Mouse (Mus musculus) heart, postnatal 36 days (tissue): ENCODE results near the gene Polr2a. TPM values are rescaled to one million over a fixed set of nuclear protein-coding genes. Genes with fewer than 3 reads are reported as not detected.

ENCODE experiments used
- DNase-seq, 2 experiments: peaks; one replicate each; pipeline ENCODE4 v3.0.0; 2021 to 2022
- intact Hi-C: fragments of 180-260 bp; cut with DNase I; formaldehyde crosslinking; loops from one replicate; pipeline ENCODE4 v1.15.1; 2025
- total RNA-seq, 2 experiments: library from RNA; stranded (reverse); gene quantifications; 2 replicates each; pipeline ENCODE4 v1.2.3; 2021

Gene Polr2a
- total RNA-seq, 2 experiments from 2014 or later = 30.1 to 35.4 TPM

GRCm38 (mm10) chr11:69687061-69687460 lies 71.4 kb downstream of the Polr2a start:
- intact Hi-C loops = no loop called here
- no peak for DNase-seq

- DNase-seq = peak; percentile 86 to 91
- intact Hi-C loops = no loop called here
Measured at GRCm38 (mm10) chr11:69686377-69686776, 72.1 kb downstream of the Polr2a start.

- peak; percentile 81 to 87 for DNase-seq
- intact Hi-C loops = no loop called here
Measured at GRCm38 (mm10) chr11:69685526-69686148, 72.8 kb downstream of the Polr2a start, which contains the start of gene Tnfsf13. Tnfsf13 (minus strand) TSS chr11:69685784.

DNA sequence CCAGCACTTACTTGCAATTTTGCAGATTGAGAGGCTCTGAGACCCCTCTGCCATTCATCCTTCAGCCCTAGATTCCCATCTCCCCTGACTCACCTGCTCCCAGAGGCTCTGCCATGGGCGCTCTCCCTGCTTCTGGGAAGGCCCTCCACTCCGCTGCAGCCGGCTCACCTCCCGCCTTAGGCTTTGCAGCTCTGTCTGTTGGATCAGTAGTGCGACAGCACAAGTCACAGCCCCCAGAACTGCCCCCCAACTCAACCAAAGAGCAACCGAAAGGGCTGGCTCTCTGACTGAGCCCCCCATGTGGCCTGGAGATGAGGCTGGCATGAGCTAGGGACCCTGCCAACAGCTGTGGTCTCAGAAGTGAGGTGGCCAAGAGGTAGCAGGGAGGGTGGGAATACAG lies 73.5 kb downstream of the Polr2a start:
- no peak for DNase-seq
- intact Hi-C loops = loop anchor here (5.0 kb wide), 2 partner anchors 117 to 192 kb away; partner anchors contain the start of genes Fgf11 and Tmem95

- DNase-seq = no peak
- intact Hi-C loops = loop anchor here (5.0 kb wide), 2 partner anchors 118 to 193 kb away; partner anchors contain the start of genes Fgf11 and Tmem95
Measured at GRCm38 (mm10) chr11:69684128-69684745, 74.2 kb downstream of the Polr2a start.

Other genes with a start within 250 kb of the Polr2a start
- gene Dnah2, start 209.5 kb downstream of the Polr2a start, total RNA-seq = under 1 TPM; 0.33 to 0.57 TPM
- 10 to 100 TPM; 77.4 to 98.0 TPM for gene Efnb3, start 198.4 kb downstream of the Polr2a start, total RNA-seq
- gene Wrap53, start 178.4 kb downstream of the Polr2a start, total RNA-seq = 1 to 10 TPM; 5.1 to 6.3 TPM
- gene Trp53, start 178.3 kb downstream of the Polr2a start, total RNA-seq = 10 to 100 TPM; 13.9 to 17.0 TPM
- 10 to 100 TPM; 20.9 to 22.5 TPM for gene Atp1b2, start 152.7 kb downstream of the Polr2a start, total RNA-seq
- not detected for gene Shbg, start 140.7 kb downstream of the Polr2a start, total RNA-seq
- gene Sat2, start 136.6 kb downstream of the Polr2a start, total RNA-seq = 1 to 10 TPM; 3.7 to 4.1 TPM
- gene Fxr2, start 125.6 kb downstream of the Polr2a start, total RNA-seq = 10 to 100 TPM; 87.3 to 98.6 TPM
- not detected for gene Sox15, start 103.3 kb downstream of the Polr2a start, total RNA-seq
- 10 to 100 TPM; 14.9 to 16.2 TPM for gene Mpdu1, start 96.0 kb downstream of the Polr2a start, total RNA-seq
- 1 to 10 TPM; 8.7 to 9.1 TPM for gene Cd68, start 92.5 kb downstream of the Polr2a start, total RNA-seq
- gene Eif4a1, start 86.2 kb downstream of the Polr2a start, total RNA-seq = 100 to 1,000 TPM; 188 to 222 TPM
- gene Senp3, start 76.6 kb downstream of the Polr2a start, total RNA-seq = 10 to 100 TPM; 30.4 to 31.8 TPM
- gene Tnfsf13, start 72.9 kb downstream of the Polr2a start, total RNA-seq = 1 to 10 TPM; 1.4 to 2.4 TPM
- gene Tnfsf12, start 62.8 kb downstream of the Polr2a start, total RNA-seq = 10 to 100 TPM; 16.3 to 21.0 TPM
- 1 to 10 TPM; 4.4 to 4.6 TPM for gene Tnfsfm13, start 62.5 kb downstream of the Polr2a start, total RNA-seq
- not detected for gene Slc35g3, start 3.3 kb upstream of the Polr2a start, total RNA-seq
- gene Zbtb4, start 7.3 kb upstream of the Polr2a start, total RNA-seq = 10 to 100 TPM; 39.0 to 43.1 TPM
- gene Chrnb1, start 37.3 kb upstream of the Polr2a start, total RNA-seq = 1 to 10 TPM; 3.6 to 4.3 TPM
- 1 to 10 TPM; 2.4 to 3.0 TPM for gene Fgf11, start 43.2 kb upstream of the Polr2a start, total RNA-seq
- gene Tmem102, start 47.0 kb upstream of the Polr2a start, total RNA-seq = under 1 TPM; 0.41 to 0.56 TPM
- not detected for gene Gm39566, start 56.7 kb upstream of the Polr2a start, total RNA-seq
- gene Spem2, start 59.8 kb upstream of the Polr2a start, total RNA-seq = not detected
- gene Spem1, start 63.5 kb upstream of the Polr2a start, total RNA-seq = not detected
- 1 to 10 TPM; 4.6 to 4.8 TPM for gene Nlgn2, start 79.1 kb upstream of the Polr2a start, total RNA-seq
- 100 to 1,000 TPM; 189 to 220 TPM for gene Tmem256, start 79.9 kb upstream of the Polr2a start, total RNA-seq
- gene Plscr3, start 87.7 kb upstream of the Polr2a start, total RNA-seq = 10 to 100 TPM; 24.6 to 26.7 TPM
- gene Tnk1, start 100.1 kb upstream of the Polr2a start, total RNA-seq = under 1 TPM; 0.08 to 0.11 TPM
- gene Tmem95, start 119.4 kb upstream of the Polr2a start, total RNA-seq = not detected
- 1 to 10 TPM; 2.6 to 2.8 TPM for gene Kctd11, start 122.8 kb upstream of the Polr2a start, total RNA-seq
- under 1 TPM; 0.78 to 0.89 TPM for gene Acap1, start 136.9 kb upstream of the Polr2a start, total RNA-seq
- under 1 TPM; 0.73 to 0.89 TPM for gene 2810408A11Rik, start 142.3 kb upstream of the Polr2a start, total RNA-seq
- gene Neurl4, start 142.4 kb upstream of the Polr2a start, total RNA-seq = 10 to 100 TPM; 40.2 to 47.4 TPM
- gene Gps2, start 155.3 kb upstream of the Polr2a start, total RNA-seq = 10 to 100 TPM; 28.2 to 32.1 TPM
- gene Eif5a, start 163.3 kb upstream of the Polr2a start, total RNA-seq = 100 to 1,000 TPM; 420 to 449 TPM
- gene Ybx2, start 177.2 kb upstream of the Polr2a start, total RNA-seq = 10 to 100 TPM; 18.4 to 20.3 TPM
- gene Slc2a4, start 189.6 kb upstream of the Polr2a start, total RNA-seq = 100 to 1,000 TPM; 385 to 406 TPM
- gene Cldn7, start 206.1 kb upstream of the Polr2a start, total RNA-seq = not detected
- gene Ctdnep1, start 222.5 kb upstream of the Polr2a start, total RNA-seq = 100 to 1,000 TPM; 160 to 169 TPM
- 10 to 100 TPM; 47.0 to 47.4 TPM for gene Elp5, start 223.9 kb upstream of the Polr2a start, total RNA-seq
- 100 to 1,000 TPM; 306 to 329 TPM for gene Gabarap, start 232.5 kb upstream of the Polr2a start, total RNA-seq
- gene Phf23, start 237.1 kb upstream of the Polr2a start, total RNA-seq = 10 to 100 TPM; 23.1 to 23.4 TPM
- 1 to 10 TPM; 5.0 to 6.1 TPM for gene Dvl2, start 242.0 kb upstream of the Polr2a start, total RNA-seq